Mouse (Mus musculus): ENCODE results near the gene Mrgprg. TPM values are rescaled to one million over a fixed set of nuclear protein-coding genes. Genes with fewer than 3 reads are reported as not detected.
A peak's percentile ranks its signal among the peaks of the same experiment; 100 is the strongest.

The Mrgprg gene
- polyA plus RNA-seq, 1 experiment from 2014 or later, result not detected

GRCm38 (mm10) chr7:143752606-143753005, 14.2 kb downstream of the Mrgprg start:
- H3K9ac ChIP-seq (replicated peaks), result no peak overlapping the region
- H3K4me1 ChIP-seq, result peaks cover 27% of the 10 kb centered on the region
- no peak overlapping the region for H3K27ac ChIP-seq (replicated peaks)
- no peaks in the 10 kb centered on the region for H3K36me3 ChIP-seq
- H3K4me2 ChIP-seq, result no peak overlapping the region
- WGBS, result 84% methylated on average over 3 of the region's 3 CpGs
- no peak overlapping the region for H3K4me3 ChIP-seq (replicated peaks)
- H3K9me3 ChIP-seq (replicated peaks), result no peaks in the 10 kb centered on the region
- no peak for ATAC-seq (ENCODE audit: low FRiP score)
- peaks cover 25% of the 10 kb centered on the region for H3K27me3 ChIP-seq (replicated peaks)

GRCm38 (mm10) chr7:143752056-143752455, 14.7 kb downstream of the Mrgprg start:
- Histone ChIP-seq H3K4me2 (no peak overlapping the region), H3K4me3 (replicated peaks) (no peak overlapping the region), H3K27ac (replicated peaks) (no peak overlapping the region), H3K9ac (replicated peaks) (no peak overlapping the region), H3K36me3 (no peaks in the 10 kb centered on the region), H3K9me3 (replicated peaks) (no peaks in the 10 kb centered on the region), H3K4me1 (peaks cover 21% of the 10 kb centered on the region), H3K27me3 (replicated peaks) (peaks cover 23% of the 10 kb centered on the region)
- no peak for ATAC-seq (ENCODE audit: low FRiP score)
- WGBS, result 78% methylated on average over 4 of the region's 4 CpGs

GRCm38 (mm10) chr7:143751380-143751779, 15.4 kb downstream of the Mrgprg start:
- no peak overlapping the region for H3K4me2 ChIP-seq
- no peak overlapping the region for H3K4me3 ChIP-seq (replicated peaks)
- no peak overlapping the region for H3K27ac ChIP-seq (replicated peaks)
- peaks cover 22% of the 10 kb centered on the region for H3K27me3 ChIP-seq (replicated peaks)
- H3K4me1 ChIP-seq, result peaks cover 15% of the 10 kb centered on the region
- H3K9me3 ChIP-seq (replicated peaks), result no peaks in the 10 kb centered on the region
- 74% methylated on average over 1 of the region's 1 CpGs for WGBS
- no peaks in the 10 kb centered on the region for H3K36me3 ChIP-seq
- no peak for ATAC-seq (ENCODE audit: low FRiP score)
- no peak overlapping the region for H3K9ac ChIP-seq (replicated peaks)

- H3K27ac ChIP-seq (replicated peaks), result no peak overlapping the region
- no peak overlapping the region for H3K4me3 ChIP-seq (replicated peaks)
- no peaks in the 10 kb centered on the region for H3K36me3 ChIP-seq
- WGBS, result 71% methylated on average over 3 of the region's 3 CpGs
- no peak overlapping the region for H3K9ac ChIP-seq (replicated peaks)
- no peak for ATAC-seq (ENCODE audit: low FRiP score)
- H3K4me2 ChIP-seq, result peak overlapping the region; percentile 56; the same call in 1 of the 2 replicates
- H3K27me3 ChIP-seq (replicated peaks), result no peaks in the 10 kb centered on the region; the same call in 1 of the 2 replicates
- peaks cover 11% of the 10 kb centered on the region for H3K4me1 ChIP-seq
- no peaks in the 10 kb centered on the region for H3K9me3 ChIP-seq (replicated peaks)
Measured at GRCm38 (mm10) chr7:143749045-143749444, 17.7 kb downstream of the Mrgprg start.

GRCm38 (mm10) chr7:143748041-143748868, 18.5 kb downstream of the Mrgprg start:
- H3K27ac ChIP-seq (replicated peaks), result peak overlapping the region; percentile 76
- peaks cover 11% of the 10 kb centered on the region for H3K4me1 ChIP-seq
- peak overlapping the region; percentile 22 for H3K4me3 ChIP-seq (replicated peaks)
- 2% methylated on average over 16 of the region's 16 CpGs for WGBS
- H3K9me3 ChIP-seq (replicated peaks), result no peaks in the 10 kb centered on the region
- peak; percentile 87 for ATAC-seq (ENCODE audit: low FRiP score)
- peak overlapping the region; percentile 56 for H3K4me2 ChIP-seq
- H3K27me3 ChIP-seq (replicated peaks), result no peaks in the 10 kb centered on the region; the same call in 1 of the 2 replicates
- peak overlapping the region; percentile 34; the same call in 1 of the 2 replicates for H3K9ac ChIP-seq (replicated peaks)
- no peaks in the 10 kb centered on the region for H3K36me3 ChIP-seq

GRCm38 (mm10) chr7:143740653-143741052, 26.1 kb downstream of the Mrgprg start:
- H3K36me3 ChIP-seq, result no peaks in the 10 kb centered on the region
- H3K9ac ChIP-seq (replicated peaks), result peak overlapping the region; percentile 83
- peak overlapping the region; percentile 65 for H3K4me3 ChIP-seq (replicated peaks)
- H3K4me2 ChIP-seq, result peak overlapping the region; percentile 85
- peak overlapping the region; percentile 63 for H3K27ac ChIP-seq (replicated peaks)
- H3K4me1 ChIP-seq, result peaks cover 40% of the 10 kb centered on the region
- H3K9me3 ChIP-seq (replicated peaks), result no peaks in the 10 kb centered on the region
- 24% methylated on average over 2 of the region's 2 CpGs for whole genome bisulfite sequencing
- peak; percentile 7 for ATAC-seq (ENCODE audit: low FRiP score)
- H3K27me3 ChIP-seq (replicated peaks), result 0 out of 2 replicates have a peak, but pooled peaks cover 4% of the 10 kb centered on the region

- 4% methylated on average over 38 of the region's 38 CpGs for WGBS
- H3K36me3 ChIP-seq, result 0 out of 2 replicates have a peak, but pooled peaks cover 2% of the 10 kb centered on the region
- peak; percentile 88 for ATAC-seq (ENCODE audit: low FRiP score)
- H3K9ac ChIP-seq (replicated peaks), result peak overlapping the region; percentile 83
- peak overlapping the region; percentile 85 for H3K4me2 ChIP-seq
- 0 out of 2 replicates have a peak, but pooled peaks cover 4% of the 10 kb centered on the region for H3K27me3 ChIP-seq (replicated peaks)
- H3K4me1 ChIP-seq, result peaks cover 40% of the 10 kb centered on the region
- H3K9me3 ChIP-seq (replicated peaks), result no peaks in the 10 kb centered on the region
- peak overlapping the region; percentile 65 for H3K4me3 ChIP-seq (replicated peaks)
- peak overlapping the region; percentile 63 for H3K27ac ChIP-seq (replicated peaks)
Measured at GRCm38 (mm10) chr7:143739511-143740461, 27.0 kb downstream of the Mrgprg start.

GRCm38 (mm10) chr7:143738601-143739006, 28.2 kb downstream of the Mrgprg start:
- WGBS, result 14% methylated on average over 5 of the region's 5 CpGs
- ATAC-seq (ENCODE audit: low FRiP score), result peak; percentile 33; the same call in 1 of the 2 replicates
- H3K4me2 ChIP-seq, result peak overlapping the region; percentile 85
- H3K27ac ChIP-seq (replicated peaks), result peak overlapping the region; percentile 63
- 0 out of 2 replicates have a peak, but pooled peaks cover 6% of the 10 kb centered on the region for H3K36me3 ChIP-seq
- peak overlapping the region; percentile 83 for H3K9ac ChIP-seq (replicated peaks)
- 0 out of 2 replicates have a peak, but pooled peaks cover 4% of the 10 kb centered on the region for H3K27me3 ChIP-seq (replicated peaks)
- H3K4me1 ChIP-seq, result peaks cover 40% of the 10 kb centered on the region
- H3K9me3 ChIP-seq (replicated peaks), result no peaks in the 10 kb centered on the region
- peak overlapping the region; percentile 65 for H3K4me3 ChIP-seq (replicated peaks)

GRCm38 (mm10) chr7:143738194-143738593, 28.6 kb downstream of the Mrgprg start:
- Histone ChIP-seq H3K27me3 (replicated peaks) (0 out of 2 replicates have a peak, but pooled peaks cover 4% of the 10 kb centered on the region), H3K27ac (replicated peaks) (peak overlapping the region; percentile 63), H3K4me3 (replicated peaks) (peak overlapping the region; percentile 65), H3K4me1 (peaks cover 40% of the 10 kb centered on the region), H3K36me3 (0 out of 2 replicates have a peak, but pooled peaks cover 6% of the 10 kb centered on the region), H3K9me3 (replicated peaks) (no peaks in the 10 kb centered on the region), H3K9ac (replicated peaks) (peak overlapping the region; percentile 83), H3K4me2 (peak overlapping the region; percentile 85)
- peak; percentile 13; the same call in 1 of the 2 replicates for ATAC-seq (ENCODE audit: low FRiP score)
- 58% methylated on average over 6 of the region's 6 CpGs for WGBS

- H3K9ac ChIP-seq (replicated peaks), result no peak overlapping the region
- ATAC-seq (ENCODE audit: low FRiP score), result no peak
- H3K4me3 ChIP-seq (replicated peaks), result no peak overlapping the region
- peaks cover 31% of the 10 kb centered on the region for H3K4me1 ChIP-seq
- H3K4me2 ChIP-seq, result no peak overlapping the region
- 0 out of 2 replicates have a peak, but pooled peaks cover 6% of the 10 kb centered on the region for H3K36me3 ChIP-seq
- 81% methylated on average over 4 of the region's 4 CpGs for WGBS
- H3K27me3 ChIP-seq (replicated peaks), result no peaks in the 10 kb centered on the region
- no peaks in the 10 kb centered on the region for H3K9me3 ChIP-seq (replicated peaks)
- H3K27ac ChIP-seq (replicated peaks), result no peak overlapping the region
Measured at GRCm38 (mm10) chr7:143733746-143734145, 33.0 kb downstream of the Mrgprg start.

GRCm38 (mm10) chr7:143729886-143730285, 36.9 kb downstream of the Mrgprg start:
- Histone ChIP-seq H3K4me3 (replicated peaks) (no peak overlapping the region), H3K9me3 (replicated peaks) (no peaks in the 10 kb centered on the region), H3K4me1 (peaks cover 9% of the 10 kb centered on the region), H3K27me3 (replicated peaks) (no peaks in the 10 kb centered on the region), H3K27ac (replicated peaks) (no peak overlapping the region), H3K9ac (replicated peaks) (no peak overlapping the region), H3K4me2 (no peak overlapping the region), H3K36me3 (0 out of 2 replicates have a peak, but pooled peaks cover 5% of the 10 kb centered on the region)
- ATAC-seq (ENCODE audit: low FRiP score), result no peak
- 66% methylated on average over 10 of the region's 10 CpGs for WGBS

All from neural tube, embryonic 15.5 days (tissue).